Mouse (Mus musculus) heart, postnatal 36 days (tissue): ENCODE measurements at regions not wholly inside any gene's neighbourhood (a gene's known extent, or its start where the extent isn't known, plus 50 kb on each side); places are given as distances from the start of the nearest gene placed in this dataset.

Experiments used
- DNase-seq, 2 experiments: peaks; one replicate each; pipeline ENCODE4 v3.0.0; 2021 to 2022
- intact Hi-C: fragments of 180-260 bp; cut with DNase I; formaldehyde crosslinking; loops from one replicate; pipeline ENCODE4 v1.15.1; 2025

DNA sequence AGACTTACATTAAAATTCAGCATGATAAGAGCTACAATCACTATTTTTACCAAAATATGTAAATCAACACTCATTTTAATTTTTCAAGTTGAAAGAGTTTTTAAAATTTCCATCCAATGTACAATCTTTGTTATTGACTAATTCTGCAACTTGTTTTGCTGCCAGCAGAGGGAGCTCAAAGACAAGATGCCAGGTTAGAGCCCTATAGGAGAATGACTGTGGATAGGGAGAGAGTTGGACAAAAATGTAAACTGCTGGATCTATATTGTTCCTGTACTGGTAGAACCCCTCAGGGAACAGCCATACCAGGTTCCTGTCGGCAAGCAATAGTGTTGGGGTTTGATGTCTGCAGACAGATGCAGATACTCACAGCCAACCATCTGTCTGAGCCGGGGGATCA, 288.8 kb upstream of the 4930550L24Rik start:
- intact Hi-C loops: loop anchor here (10.0 kb wide), 1 partner anchor 514 kb away; no protein-coding TSS in a partner anchor
- peak; percentile 1 to 3 for DNase-seq
